Mouse (Mus musculus) embryo, embryonic 10.5 days (tissue): ENCODE measurements around the gene Schip1.

Experiments
- DNase-seq: peaks from one replicate; pipeline ENCODE4 v3.0.0-alpha.2; 2015; ENCODE audit warnings: low spot score

The Schip1 gene

DNA sequence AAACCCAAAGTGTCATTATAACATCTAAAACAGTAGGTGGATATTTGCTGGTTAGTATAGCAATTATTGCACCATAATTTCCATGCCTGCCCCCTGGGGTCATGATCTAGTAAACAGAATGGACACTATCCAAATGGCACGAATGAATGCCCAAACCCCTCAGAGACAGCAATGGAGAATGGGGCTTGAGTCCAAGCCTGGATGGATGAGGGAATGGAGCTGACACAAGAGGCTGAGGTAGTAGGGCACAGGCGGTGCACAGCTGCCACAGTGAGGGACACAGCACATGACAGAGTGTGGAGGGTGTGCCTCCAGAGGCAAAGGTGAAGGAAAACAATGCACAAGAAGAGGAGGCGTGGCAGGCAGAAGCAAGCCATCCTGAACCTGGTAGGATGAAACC lies 207.3 kb downstream of the Schip1 start:
- DNase-seq = peak; percentile 40

DNA sequence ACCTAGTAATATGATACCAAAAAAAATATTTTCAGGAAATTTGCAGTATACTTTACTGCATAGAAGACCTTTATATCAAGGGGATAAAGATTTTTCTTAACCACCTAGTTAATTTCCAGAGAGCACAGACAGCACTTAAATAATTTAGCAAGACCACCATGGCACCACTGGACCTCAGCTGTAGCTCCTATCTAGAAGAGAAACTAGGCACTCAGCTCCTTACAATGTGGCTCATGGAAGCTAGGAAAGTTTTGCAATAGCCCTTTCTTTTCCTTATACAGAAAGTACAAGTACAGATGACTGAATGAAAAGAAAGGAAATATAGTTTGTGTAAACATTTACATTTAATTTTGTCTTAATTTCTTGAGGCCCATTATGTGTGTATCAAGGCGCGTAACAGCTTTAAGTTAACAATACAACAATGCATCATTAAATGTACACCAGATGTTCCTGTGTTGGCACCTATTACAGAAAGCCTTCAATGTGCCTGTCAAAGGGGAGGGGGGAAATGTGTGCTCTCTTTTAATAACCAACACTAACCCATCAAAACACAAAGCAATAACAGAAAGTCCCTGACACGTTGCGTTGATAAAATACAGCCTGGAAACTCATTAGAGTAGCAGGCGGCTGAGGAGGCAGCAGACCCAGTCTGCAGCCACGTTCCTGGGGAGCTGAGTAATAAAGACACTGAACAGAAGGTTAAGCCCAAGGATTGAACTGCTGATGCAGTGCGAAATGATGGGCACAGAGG lies 218.4 kb downstream of the Schip1 start:
- peak; percentile 44 for DNase-seq

DNA sequence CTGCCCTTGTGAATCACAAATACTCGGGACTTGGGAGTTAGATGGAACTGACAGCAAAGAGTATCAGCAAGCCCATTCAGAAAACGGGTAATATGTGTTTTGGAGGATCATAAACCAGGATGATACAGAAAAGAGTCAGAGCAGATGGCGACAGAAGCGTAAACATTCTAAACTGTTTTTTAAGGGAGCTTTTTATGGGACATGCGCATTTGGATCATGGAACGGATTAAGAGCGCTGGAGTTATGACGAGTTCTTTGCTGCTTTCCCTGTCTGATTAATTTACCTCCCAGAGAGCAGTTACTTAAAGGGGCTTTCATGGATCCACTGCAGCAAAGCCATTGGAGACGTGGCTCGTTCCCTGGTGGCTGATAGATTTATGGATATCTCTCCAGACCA lies 219.0 kb downstream of the Schip1 start:
- DNase-seq = peak; percentile 25

DNA sequence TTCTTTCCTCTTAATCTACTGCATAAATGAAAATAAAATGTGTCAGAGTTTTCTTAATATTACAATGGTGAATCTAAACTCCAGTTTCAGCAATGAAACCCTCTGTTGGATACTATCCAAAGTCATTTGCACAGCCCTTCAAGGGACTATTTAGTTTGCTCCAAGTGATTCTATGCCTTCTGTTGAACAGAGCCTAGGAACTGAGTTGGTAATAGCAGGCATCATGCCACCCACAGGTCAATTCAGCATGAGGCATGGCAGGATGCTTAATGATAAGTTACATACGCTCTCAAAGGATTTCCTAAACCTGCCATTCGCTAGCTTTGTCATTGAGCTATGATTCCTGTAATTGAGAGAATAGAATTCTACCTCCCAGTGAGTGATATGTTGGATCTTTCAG lies 219.9 kb downstream of the Schip1 start:
- no peak for DNase-seq

DNA sequence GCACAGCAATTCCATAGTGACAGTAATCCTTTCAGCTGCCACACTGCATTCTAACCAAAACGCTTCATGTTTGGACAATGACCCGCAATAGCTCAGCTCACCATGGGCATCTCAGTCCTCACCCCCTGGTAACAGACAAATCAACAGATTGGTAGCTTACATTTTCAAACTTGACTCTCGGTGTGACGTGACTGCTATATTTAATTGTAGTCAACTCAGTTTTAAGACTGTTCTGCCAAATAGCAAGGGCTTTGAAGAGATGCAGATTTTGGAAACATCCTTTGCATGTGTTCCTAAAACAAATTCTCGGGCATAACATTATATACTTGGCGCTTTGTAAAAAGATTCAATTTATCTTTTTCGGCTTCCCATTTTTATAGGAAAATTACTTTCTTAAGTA lies 232.2 kb downstream of the Schip1 start:
- no peak for DNase-seq

DNA sequence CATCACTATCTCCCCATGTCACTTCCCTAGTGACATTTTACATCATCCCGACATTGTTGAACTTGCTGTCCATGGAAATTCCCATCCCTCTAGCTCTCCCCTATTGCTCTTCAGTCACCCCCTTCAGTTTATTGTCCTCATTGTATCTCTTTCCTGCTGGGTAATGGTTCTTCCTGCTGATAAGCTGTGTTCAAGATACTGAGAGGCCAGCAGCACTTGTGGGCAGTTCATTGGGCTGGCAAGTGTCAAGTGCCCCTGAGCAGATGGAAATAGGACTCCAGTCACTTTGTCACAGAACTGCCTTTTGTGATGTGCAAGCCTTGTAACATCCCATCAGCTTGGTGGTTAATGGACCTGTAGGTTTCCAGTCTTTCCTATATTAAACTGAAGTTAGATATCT lies 241.0 kb downstream of the Schip1 start:
- no peak for DNase-seq

DNA sequence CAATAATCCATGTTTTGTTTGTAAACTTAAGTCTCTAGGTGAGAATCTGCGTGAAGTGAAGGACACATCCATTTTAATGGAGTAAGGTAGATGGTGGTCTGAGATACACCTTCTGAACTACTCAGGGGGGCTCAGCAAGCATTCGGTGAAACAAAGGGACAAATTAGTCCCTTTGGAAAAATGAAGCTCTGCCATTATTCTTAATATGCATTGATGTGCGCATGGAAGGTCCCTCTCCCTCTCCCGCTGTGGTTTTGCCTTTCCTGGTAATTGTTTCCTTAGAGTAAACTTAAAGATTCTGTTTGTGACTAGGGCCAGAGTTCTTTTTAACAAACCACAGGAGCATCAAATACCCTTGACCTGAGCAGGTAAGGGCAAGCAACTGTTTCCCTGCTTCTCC lies 242.1 kb downstream of the Schip1 start:
- DNase-seq = no peak

DNA sequence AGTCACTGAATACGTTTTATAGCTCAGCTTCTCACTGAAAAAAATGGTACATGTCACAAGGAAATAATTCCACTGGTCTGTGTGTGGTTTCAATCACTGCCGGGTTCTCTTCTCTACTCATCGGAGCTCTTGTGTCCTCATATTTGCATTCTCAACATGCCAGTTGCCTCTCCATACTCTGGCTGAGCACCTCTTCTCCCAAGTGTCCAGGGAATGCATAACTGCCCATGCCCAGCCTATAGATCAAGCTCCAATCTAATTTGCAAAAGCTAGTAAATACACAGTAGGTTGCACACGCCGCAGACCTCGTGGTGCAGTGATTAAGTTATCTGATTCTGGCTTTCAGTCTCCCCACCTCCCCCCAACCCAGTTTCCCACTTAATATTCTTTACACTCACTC lies 261.0 kb downstream of the Schip1 start:
- no peak for DNase-seq

DNA sequence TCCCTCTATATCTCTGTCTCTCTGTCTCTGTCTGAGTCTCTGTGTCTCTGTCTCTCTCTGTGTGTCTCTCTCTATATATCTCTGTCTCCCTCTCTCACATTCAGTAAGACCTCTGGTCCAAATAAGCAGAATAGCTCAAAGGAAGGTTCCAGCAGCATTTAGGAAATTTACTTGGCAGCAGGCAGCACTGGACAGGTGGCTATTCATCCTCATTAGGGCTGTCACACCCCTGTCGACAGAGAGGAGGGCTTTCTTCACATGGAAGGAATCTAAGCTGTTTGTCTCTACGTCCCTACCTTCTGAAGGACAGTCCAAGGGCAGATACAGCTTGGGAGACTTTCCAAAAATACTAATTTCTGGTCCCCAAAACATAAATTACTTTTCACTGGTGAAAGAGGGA lies 267.9 kb downstream of the Schip1 start:
- no peak for DNase-seq

DNA sequence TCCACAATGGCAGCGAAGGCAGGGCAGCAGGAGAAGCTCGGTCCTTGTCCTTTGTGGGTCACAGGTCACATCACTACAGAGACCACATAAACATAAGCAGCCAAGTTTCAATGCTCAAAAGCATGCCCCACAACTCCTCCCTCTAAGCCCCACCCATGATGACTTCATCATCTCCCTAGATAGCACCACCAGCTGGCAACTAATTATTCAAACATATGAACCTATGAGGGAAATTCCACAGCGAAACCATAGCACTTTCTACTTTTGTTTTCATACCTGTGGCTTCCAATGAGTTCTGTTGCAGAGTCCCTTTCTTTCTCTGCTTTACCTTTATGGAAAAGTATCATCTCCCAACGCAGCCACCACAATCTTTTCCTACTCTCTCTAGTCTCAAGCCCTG lies 270.9 kb downstream of the Schip1 start:
- DNase-seq = no peak

DNA sequence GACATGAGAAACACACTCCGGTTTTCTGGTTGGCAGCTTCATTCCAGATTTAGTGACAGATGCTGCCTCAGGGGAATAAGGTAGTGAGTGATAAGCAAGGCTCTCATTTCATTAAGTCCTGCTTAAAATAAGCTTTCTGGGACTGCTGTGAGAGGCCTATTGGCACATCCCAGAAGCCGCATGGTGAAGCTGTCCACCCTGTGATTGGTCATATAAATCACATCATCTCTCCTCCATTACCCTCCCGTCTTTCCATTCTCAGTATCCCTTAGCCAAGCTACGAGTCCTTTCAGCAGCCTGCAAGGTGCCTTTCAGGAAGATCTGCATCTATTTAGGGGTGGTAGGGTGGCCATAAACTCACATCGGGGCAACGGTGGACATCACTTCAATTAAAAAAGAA lies 286.0 kb downstream of the Schip1 start:
- DNase-seq = no peak

DNA sequence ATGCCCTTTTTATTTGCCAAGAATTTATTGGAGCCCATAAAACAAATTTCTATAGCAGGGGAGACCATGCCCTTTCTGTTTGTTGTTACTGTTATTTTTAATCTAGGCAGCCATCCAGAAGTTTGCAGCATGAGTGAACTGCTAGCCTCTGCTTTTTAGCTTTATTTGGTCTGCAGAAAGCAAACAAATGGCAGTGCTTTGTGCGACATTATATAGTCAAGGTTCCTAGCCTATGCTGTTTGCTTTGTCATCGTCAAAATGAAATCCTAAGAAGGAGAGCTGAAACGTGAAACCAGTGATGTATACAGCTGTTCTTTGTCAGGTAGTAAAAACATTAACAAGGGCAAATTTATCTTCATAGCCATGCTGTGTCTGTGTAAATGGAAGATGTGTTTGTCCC lies 286.9 kb downstream of the Schip1 start:
- DNase-seq = no peak

DNA sequence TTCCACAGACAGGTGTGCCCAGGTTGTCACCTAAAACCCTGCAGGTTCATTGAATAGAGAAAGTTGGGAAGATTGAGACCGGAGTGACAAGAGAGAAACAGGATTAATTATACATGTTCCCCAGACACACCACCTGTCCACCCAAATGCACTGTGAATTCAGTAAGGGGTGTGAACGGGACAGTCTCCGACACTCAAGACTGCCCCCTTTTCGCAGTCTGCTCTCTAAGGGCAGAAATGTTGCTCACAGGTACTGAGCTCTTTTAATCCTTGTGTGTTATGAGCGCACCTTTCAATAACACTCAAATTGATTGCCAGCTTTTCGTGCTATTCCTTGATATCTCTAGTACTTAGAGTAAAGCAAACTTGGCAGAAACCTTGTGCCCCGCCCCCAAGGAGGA lies 288.4 kb downstream of the Schip1 start:
- no peak for DNase-seq

DNA sequence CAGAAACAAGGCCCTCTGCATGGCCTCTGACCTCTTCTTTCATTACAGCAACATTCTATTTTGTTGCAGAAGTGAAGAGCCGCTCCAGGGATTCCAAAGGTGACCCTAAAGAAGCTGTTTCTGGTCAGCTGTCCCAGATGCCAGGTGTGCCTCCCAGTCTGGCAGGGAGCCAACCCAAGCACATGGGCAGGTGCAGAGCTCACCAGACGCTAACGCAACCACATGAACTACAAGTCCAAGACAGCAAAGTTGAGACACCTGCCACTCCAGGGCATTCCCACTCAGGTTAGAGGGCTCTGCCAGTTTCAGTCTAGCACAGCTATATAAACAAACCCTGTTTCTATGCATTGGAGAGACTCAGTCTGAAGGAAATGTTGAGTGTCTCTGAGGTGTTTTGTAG lies 288.9 kb downstream of the Schip1 start:
- DNase-seq = no peak

DNA sequence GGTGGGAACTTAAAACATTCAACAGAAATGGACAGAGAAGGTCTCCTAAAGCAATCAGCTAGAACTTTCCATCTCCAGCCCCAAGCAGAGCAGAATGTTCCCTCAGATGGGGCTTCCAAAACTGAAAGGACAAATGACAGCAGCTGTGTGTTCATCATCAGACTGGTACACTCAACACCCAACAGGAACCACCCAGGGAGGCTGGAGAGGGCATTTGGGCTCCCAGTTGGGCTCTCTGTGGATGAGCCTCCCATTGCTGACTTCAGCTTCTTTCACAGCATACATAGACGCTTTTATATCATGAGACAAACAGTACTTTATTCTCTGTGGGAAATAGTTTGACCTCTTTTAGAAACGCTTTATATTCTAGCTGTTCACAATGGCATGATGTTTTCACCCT lies 291.9 kb downstream of the Schip1 start:
- no peak for DNase-seq

DNA sequence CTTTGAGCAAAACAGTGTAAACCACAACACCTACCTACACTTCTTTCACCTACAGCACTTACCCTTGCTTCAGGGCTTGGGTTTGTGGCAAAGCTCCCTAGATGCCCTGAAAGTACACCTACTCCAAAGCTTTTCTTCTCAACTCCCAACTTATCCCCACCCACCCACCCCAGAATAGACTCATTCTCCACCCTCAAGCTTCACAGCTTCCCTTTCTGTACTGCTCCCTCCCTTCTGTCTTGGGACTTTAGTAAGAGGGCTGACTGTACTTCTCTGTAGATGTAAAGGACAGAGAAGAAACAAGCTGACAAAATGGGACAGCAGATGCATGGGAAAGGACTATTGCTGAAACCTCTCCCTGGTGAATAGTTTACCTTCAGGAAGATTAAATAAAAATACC lies 303.4 kb downstream of the Schip1 start:
- no peak for DNase-seq

DNA sequence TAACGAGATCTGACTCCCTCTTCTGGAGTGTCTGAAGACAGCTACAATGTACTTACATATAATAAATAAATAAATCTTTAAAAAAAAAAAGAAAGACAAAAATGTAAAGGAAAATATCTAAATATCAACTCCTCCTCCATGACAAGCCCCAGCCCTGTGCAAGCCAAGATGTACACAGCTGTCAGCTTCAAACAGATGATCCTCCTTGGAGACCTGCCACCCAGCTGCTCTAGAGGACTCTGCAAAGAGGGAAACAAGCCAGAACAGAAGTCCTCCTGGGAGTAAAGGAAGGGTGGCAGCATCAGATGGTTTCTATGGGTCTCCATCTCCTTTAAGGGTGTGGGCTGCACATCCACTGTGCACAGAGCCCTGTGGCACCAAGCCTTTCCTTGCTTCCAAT lies 308.3 kb downstream of the Schip1 start:
- no peak for DNase-seq

DNA sequence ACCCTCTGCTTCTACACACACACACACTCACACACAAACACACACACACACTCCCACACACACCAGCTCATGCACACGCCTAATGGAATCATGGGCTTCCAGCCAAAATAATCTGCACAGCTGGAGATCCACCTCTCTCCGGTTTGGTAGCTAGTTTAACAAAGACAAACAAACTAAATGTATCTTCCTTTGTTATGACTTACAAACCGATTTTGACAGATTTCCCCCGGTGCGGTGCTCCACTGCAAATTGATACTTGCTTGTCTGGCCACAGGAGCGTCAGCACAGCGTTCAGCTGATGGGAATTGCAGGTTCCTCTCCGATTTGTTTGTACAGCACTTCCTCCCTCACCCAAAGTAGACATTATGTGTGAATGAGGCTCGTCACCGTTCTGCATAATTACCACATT lies 310.5 kb downstream of the Schip1 start:
- DNase-seq = no peak

DNA sequence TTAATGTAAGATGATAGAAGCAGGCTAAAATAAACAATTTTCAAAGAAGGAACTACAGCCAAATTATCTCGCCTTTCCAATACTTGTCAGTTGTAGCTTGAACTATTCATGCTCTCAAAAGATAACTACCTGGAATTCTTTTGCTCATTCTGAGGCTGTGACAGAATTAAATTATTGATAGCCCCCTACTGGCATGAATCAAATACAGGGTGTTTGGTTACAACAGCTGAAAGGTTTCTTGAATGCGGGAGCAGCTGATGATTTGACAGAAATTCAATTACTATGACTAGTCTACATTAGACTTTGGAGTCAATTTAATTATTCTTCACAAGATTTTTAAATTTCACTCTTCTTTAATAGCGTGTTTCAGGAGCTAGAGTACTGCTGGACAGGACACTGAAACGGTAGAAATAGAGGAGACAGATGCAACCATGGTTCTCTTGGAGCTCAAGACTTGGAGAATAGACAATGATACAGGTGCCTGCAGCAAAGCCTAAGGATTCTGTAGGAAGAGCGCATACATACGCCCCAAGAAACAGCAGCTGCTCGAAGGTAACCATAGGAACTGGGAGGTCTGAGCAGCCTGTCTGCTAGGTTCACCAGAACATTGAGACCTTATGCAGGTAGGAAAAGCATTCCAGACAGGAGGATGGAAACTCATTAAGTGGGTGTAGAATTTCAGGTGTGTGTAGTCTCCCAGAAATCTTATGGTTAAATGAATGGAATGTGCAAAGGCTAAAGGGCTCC lies 313.0 kb downstream of the Schip1 start:
- no peak for DNase-seq

DNA sequence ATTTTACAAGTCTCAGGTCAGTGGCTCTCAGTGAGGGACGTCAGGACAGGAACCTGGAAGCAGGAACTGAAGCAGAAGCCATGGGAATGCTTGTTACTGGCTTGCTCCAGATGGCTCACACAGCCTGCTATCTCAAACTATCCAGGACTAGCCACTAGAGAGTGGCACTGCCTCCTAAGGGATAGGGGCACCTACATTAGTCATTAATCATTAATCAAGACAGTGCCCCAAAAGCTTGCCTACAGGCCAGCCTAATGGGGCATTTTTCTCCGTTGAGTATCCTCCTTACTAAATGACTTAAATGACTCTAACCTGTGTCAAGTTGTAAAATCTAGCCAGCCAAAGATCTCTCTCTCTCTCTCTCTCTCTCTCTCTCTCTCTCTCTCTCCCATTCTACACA lies 314.2 kb downstream of the Schip1 start:
- no peak for DNase-seq

DNA sequence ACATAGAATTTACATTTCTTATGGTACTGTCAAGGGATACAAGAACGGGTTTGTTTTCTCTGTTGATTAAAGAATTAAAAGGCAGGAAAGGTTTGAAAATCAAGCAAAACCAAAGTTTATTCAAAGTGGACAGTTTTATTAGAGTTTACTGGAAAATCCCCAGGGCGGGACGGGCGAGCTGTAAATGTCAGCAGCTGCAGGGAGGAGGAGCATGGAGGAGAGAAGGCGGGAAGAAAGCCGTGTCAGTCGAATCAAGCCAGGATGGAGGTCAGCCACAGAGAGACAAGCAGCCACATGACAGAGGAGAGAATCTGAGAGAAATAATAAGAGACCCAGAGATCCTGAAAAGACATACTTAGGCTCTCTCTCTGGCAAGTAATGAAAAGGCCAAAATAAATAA lies 314.6 kb downstream of the Schip1 start:
- no peak for DNase-seq

DNA sequence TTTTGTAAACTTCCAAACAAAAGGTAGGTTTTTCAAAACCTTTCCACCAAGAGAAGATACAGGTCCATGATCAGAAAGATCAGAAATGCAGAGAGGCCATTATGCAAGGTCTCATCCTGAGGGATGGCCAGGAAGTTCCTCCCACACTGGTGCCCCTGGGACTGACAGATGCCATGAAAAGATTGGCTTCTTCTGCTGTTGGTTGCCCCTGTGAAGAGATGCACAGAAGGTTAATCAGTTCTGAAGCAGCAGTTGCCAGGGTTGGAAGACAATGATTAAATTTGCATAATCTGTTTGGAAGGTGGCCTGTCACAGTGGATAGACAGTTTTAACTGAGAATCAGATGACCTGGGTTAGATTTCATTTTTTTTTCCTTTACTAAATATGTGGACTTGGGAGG lies 319.1 kb downstream of the Schip1 start:
- no peak for DNase-seq

DNA sequence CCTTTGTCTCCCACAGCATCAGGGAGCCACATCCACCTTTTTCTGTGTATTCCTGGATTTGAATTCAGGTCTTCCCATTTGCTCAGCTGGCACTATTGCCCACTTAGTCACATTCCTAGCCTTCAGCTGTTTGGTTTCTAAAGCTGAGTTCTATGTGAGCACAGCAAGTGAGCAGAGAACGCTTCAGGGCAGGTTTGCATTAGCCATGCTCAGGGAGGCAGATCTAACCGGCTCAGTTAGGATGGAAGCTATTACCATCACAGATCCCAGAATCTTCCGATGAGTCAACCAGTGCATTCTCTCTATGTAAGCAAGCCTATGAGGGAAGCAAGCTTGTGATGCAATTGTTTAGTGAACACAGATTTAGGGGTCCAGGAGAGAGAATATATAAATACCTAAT lies 320.9 kb downstream of the Schip1 start:
- no peak for DNase-seq

DNA sequence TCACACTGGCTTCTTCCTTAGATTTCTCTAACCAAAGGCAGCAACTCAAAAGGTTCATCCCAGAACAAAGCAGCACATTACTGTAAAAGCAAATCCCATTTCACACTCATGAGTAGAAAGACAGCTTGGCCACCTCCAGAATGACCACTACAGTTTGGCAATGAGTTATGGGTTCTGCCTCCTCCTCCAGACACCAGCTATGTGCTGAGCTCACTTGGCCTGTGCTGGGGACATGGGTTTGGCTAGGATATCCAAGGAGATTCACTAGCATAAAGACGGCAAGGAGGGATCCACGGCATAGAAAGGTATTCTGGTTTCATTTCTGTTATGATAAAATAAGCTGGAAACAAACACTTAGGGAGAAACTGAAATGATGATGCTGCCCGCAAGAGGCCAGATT lies 323.4 kb downstream of the Schip1 start:
- no peak for DNase-seq
